Mouse (Mus musculus): ENCODE data around the gene Lancl3.

Lancl3 gene

GRCm38 (mm10) chrX:9199761-9200371 is at the start of gene Lancl3:
Gene Lancl3, plus strand, starts transcription at chrX:9199902.
- peak; percentile 6 for DNase-seq (ENCODE audit: low spot score)

- DNase-seq (ENCODE audit: low spot score): no peak
Observed at GRCm38 (mm10) chrX:9179011-9179410, 20.7 kb upstream of the Lancl3 start.

GRCm38 (mm10) chrX:9181570-9181969 is 18.1 kb upstream of the Lancl3 start:
- no peak for DNase-seq (ENCODE audit: low spot score)

- peak; percentile 37 for DNase-seq (ENCODE audit: low spot score)
Observed at GRCm38 (mm10) chrX:9200380-9200917, 747 bp downstream of the Lancl3 start.

GRCm38 (mm10) chrX:9201954-9202353 is 2.3 kb downstream of the Lancl3 start:
- no peak for DNase-seq (ENCODE audit: low spot score)

GRCm38 (mm10) chrX:9202781-9203405 is 3.2 kb downstream of the Lancl3 start:
- DNase-seq (ENCODE audit: low spot score): no peak

GRCm38 (mm10) chrX:9205121-9205520 is 5.4 kb downstream of the Lancl3 start:
- DNase-seq (ENCODE audit: low spot score): no peak

GRCm38 (mm10) chrX:9216244-9216643 is 16.5 kb downstream of the Lancl3 start:
- DNase-seq (ENCODE audit: low spot score): peak; percentile 8

- DNase-seq (ENCODE audit: low spot score): no peak
Observed at GRCm38 (mm10) chrX:9219570-9219969, 19.9 kb downstream of the Lancl3 start.

- peak; percentile 63 for DNase-seq (ENCODE audit: low spot score)
Observed at GRCm38 (mm10) chrX:9221206-9221605, 21.5 kb downstream of the Lancl3 start.

- no peak for DNase-seq (ENCODE audit: low spot score)
Observed at GRCm38 (mm10) chrX:9221736-9222135, 22.0 kb downstream of the Lancl3 start.

- DNase-seq (ENCODE audit: low spot score): no peak
Observed at GRCm38 (mm10) chrX:9222412-9223221, 22.9 kb downstream of the Lancl3 start.

GRCm38 (mm10) chrX:9227105-9227504 is 27.4 kb downstream of the Lancl3 start:
- DNase-seq (ENCODE audit: low spot score): no peak

GRCm38 (mm10) chrX:9240737-9241591 is 41.3 kb downstream of the Lancl3 start:
- DNase-seq (ENCODE audit: low spot score): no peak

GRCm38 (mm10) chrX:9243381-9243864 is 43.7 kb downstream of the Lancl3 start:
- no peak for DNase-seq (ENCODE audit: low spot score)

GRCm38 (mm10) chrX:9244603-9245336 is 45.1 kb downstream of the Lancl3 start:
- DNase-seq (ENCODE audit: low spot score): no peak

GRCm38 (mm10) chrX:9248911-9249310 is 49.2 kb downstream of the Lancl3 start:
- DNase-seq (ENCODE audit: low spot score): no peak

- no peak for DNase-seq (ENCODE audit: low spot score)
Observed at GRCm38 (mm10) chrX:9253990-9254389, 54.3 kb downstream of the Lancl3 start.

GRCm38 (mm10) chrX:9254901-9255300 is 55.2 kb downstream of the Lancl3 start:
- no peak for DNase-seq (ENCODE audit: low spot score)

- DNase-seq (ENCODE audit: low spot score): no peak
Observed at GRCm38 (mm10) chrX:9256766-9257165, 57.1 kb downstream of the Lancl3 start, which contains the start of gene Gm14862. Gene Gm14862, minus strand, starts transcription at chrX:9256899.

GRCm38 (mm10) chrX:9257831-9258230 is 58.1 kb downstream of the Lancl3 start:
- DNase-seq (ENCODE audit: low spot score): no peak

Measured in embryo, embryonic 10.5 days (tissue).